Mouse (Mus musculus): ENCODE results near the gene Btbd35f29. TPM values are rescaled to one million over a fixed set of nuclear protein-coding genes. Genes with fewer than 3 reads are reported as not detected.
"Not testable (repeated sequence)": the region's sequence is repeated elsewhere in the genome, so short reads cannot be mapped to it uniquely, and the experiment has no call there.

The Btbd35f29 gene
- not detected in 2 replicates for polyA plus RNA-seq (2012; rRNA removed)

- not testable (repeated sequence) for DNase-seq (ENCODE audit: low read depth, low spot score)
- no CpG with 5 or more reads among the region's 4 CpGs for WGBS
These were observed at the start of gene Btbd35f29 for GRCm38 (mm10) chrX:31117374-31117773. TSS of gene Btbd35f29 (plus strand) at chrX:31117674.

GRCm38 (mm10) chrX:31141416-31141815 is 23.9 kb downstream of the Btbd35f29 start:
- not testable (repeated sequence) for DNase-seq (ENCODE audit: low read depth, low spot score)
- WGBS = 76% methylated on average over 2 of the region's 2 CpGs

GRCm38 (mm10) chrX:31145144-31145543 is 27.7 kb downstream of the Btbd35f29 start:
- not testable (repeated sequence) for DNase-seq (ENCODE audit: low read depth, low spot score)

- 74% methylated on average over 1 of the region's 1 CpGs for WGBS
- DNase-seq (ENCODE audit: low read depth, low spot score) = not testable (repeated sequence)
These were observed 28.4 kb downstream of the Btbd35f29 start for GRCm38 (mm10) chrX:31145835-31146234.

- whole genome bisulfite sequencing = 81% methylated on average over 2 of the region's 2 CpGs
- DNase-seq (ENCODE audit: low read depth, low spot score) = not testable (repeated sequence)
These were observed 41.1 kb downstream of the Btbd35f29 start for GRCm38 (mm10) chrX:31158534-31159085.

- WGBS = 56% methylated on average over 2 of the region's 2 CpGs
- DNase-seq (ENCODE audit: low read depth, low spot score) = not testable (repeated sequence)
These were observed 42.2 kb downstream of the Btbd35f29 start for GRCm38 (mm10) chrX:31159450-31160322.

GRCm38 (mm10) chrX:31160554-31160953 is 43.1 kb downstream of the Btbd35f29 start:
- 82% methylated on average over 4 of the region's 4 CpGs for WGBS
- DNase-seq (ENCODE audit: low read depth, low spot score) = not testable (repeated sequence)

GRCm38 (mm10) chrX:31162638-31163037 is 45.2 kb downstream of the Btbd35f29 start:
- not testable (repeated sequence) for DNase-seq (ENCODE audit: low read depth, low spot score)
- 75% methylated on average over 3 of the region's 3 CpGs for WGBS

GRCm38 (mm10) chrX:31165193-31165592 is 47.7 kb downstream of the Btbd35f29 start:
- not testable (repeated sequence) for DNase-seq (ENCODE audit: low read depth, low spot score)
- 84% methylated on average over 3 of the region's 3 CpGs for WGBS

Other genes starting within 250 kb of the Btbd35f29 start
- gene Spin2f, start 136.2 kb downstream of the Btbd35f29 start, polyA plus RNA-seq (2012; rRNA removed) = not detected in 2 replicates
- gene Btbd35f26, start 218.8 kb downstream of the Btbd35f29 start, polyA plus RNA-seq (2012; rRNA removed) = not detected in 2 replicates

All from large intestine, adult 2 months (tissue).